Mouse (Mus musculus) liver, adult 2 months (tissue): ENCODE results near the gene Creb5.

Source experiments
- CTCF ChIP-seq: fragments of 200-500 bp; IDR thresholded peaks from 2 replicates; pipeline ENCODE4 v1.5.1; 2011; ENCODE audit warnings: low read depth, low read length, control low read depth
- POLR2A ChIP-seq: fragments of 200-500 bp; IDR thresholded peaks from 2 replicates; pipeline ENCODE4 v1.6.1; 2011; ENCODE audit warnings: low read length, control low read depth; ENCODE audit not compliant: insufficient read depth; ENCODE audit errors: extremely low read depth

- TF ChIP-seq POLR2A (no peak), CTCF (no peak)
Observed at GRCm38 (mm10) chr6:53469204-53469603, 182.1 kb downstream of the Creb5 start.
